Mouse (Mus musculus) bone marrow, adult 2 months (tissue): ENCODE data around the gene C2cd2.

Experiments
- CTCF ChIP-seq: fragments of 200-500 bp; IDR thresholded peaks from 2 replicates; pipeline ENCODE4 v1.5.1; 2011; ENCODE audit warnings: low read length, control low read depth; ENCODE audit not compliant: control insufficient read depth, insufficient read depth
- POLR2A ChIP-seq: fragments of 200-500 bp; IDR thresholded peaks from 2 replicates; pipeline ENCODE4 v1.6.1; 2011; ENCODE audit warnings: low read depth, mild to moderate bottlenecking, control low read depth, low read length, borderline replicate concordance; ENCODE audit not compliant: control insufficient read depth

- no peak for TF ChIP-seq CTCF
- TF ChIP-seq POLR2A, result no peak
Measured at GRCm38 (mm10) chr16:97923700-97924099, 38.7 kb downstream of the C2cd2 start.
